Mouse (Mus musculus) midbrain, postnatal 0 days (tissue): ENCODE data around the gene Ift81. TPM values are rescaled to one million over a fixed set of nuclear protein-coding genes. Genes with fewer than 3 reads are reported as not detected.
A peak's percentile ranks its signal among the peaks of the same experiment; 100 is the strongest.

Source experiments
- ATAC-seq: fragments of 200-750 bp; cut with Nextera tagmentation; 2 replicates; pipeline ENCODE4 v1.8.0; 2017; ENCODE audit warnings: moderate number of reproducible peaks, mild to moderate bottlenecking, moderate TSS enrichment, moderate library complexity; ENCODE audit not compliant: low FRiP score
- DNase-seq: peaks from one replicate; pipeline ENCODE4 v3.0.0-alpha.2; 2015; ENCODE audit warnings: low spot score
- H3K27ac ChIP-seq: fragments of 300-500 bp; sonication (generic); 2 replicates; pipeline ENCODE4 v1.5.1; 2014; ENCODE audit warnings: low read depth, mild to moderate bottlenecking, low read length, mixed read lengths
- H3K27me3 ChIP-seq: fragments of 300-500 bp; sonication (generic); 2 replicates; pipeline ENCODE4 v1.6.1; 2014; ENCODE audit warnings: low read length, control low read depth, mixed read lengths; ENCODE audit not compliant: insufficient read depth
- H3K36me3 ChIP-seq: fragments of 300-500 bp; sonication (generic); 2 replicates; pipeline ENCODE4 v1.6.1; 2014; ENCODE audit warnings: low read length, control low read depth, mixed read lengths; ENCODE audit not compliant: insufficient read depth
- H3K4me1 ChIP-seq: fragments of 300-500 bp; sonication (generic); 2 replicates; pipeline ENCODE4 v1.6.1; 2014; ENCODE audit warnings: mild to moderate bottlenecking, control low read depth, antibody characterized with exemption, low read length, mixed read lengths; ENCODE audit not compliant: insufficient read depth
- H3K4me2 ChIP-seq: fragments of 300-500 bp; sonication (generic); 2 replicates; pipeline ENCODE4 v1.6.1; 2014; ENCODE audit warnings: low read depth, mild to moderate bottlenecking, low read length, mixed read lengths; ENCODE audit not compliant: poor library complexity, severe bottlenecking
- H3K4me3 ChIP-seq: fragments of 300-500 bp; sonication (generic); 2 replicates; pipeline ENCODE4 v1.5.1; 2014; ENCODE audit warnings: low read depth, mild to moderate bottlenecking, low read length, moderate library complexity
- H3K9ac ChIP-seq: fragments of 300-500 bp; sonication (generic); replicated peaks from 2 replicates; pipeline ENCODE4 v1.6.1; 2014; ENCODE audit warnings: mild to moderate bottlenecking, low read length, moderate library complexity, mixed read lengths; ENCODE audit not compliant: poor library complexity, severe bottlenecking
- H3K9me3 ChIP-seq: fragments of 300-500 bp; sonication (generic); 2 replicates; pipeline ENCODE4 v1.6.1; 2016; ENCODE audit warnings: low read length, control low read depth
- CTCF ChIP-seq: IDR thresholded peaks from 2 replicates; pipeline ENCODE4 v1.5.1; 2016; ENCODE audit warnings: antibody characterized with exemption, mild to moderate bottlenecking
- WGBS: fragments of 180-500 bp; shearing (Covaris S2); extraction: QIAGEN DNeasy Blood & Tissue Kit; methylation state at CpG from one replicate; pipeline ENCODE4 v1.1.7; 2014; 5-methylcytosine and 5-hydroxymethylcytosine counted together
- polyA plus RNA-seq: library from polyadenylated mRNA; unstranded; fragments of >200 nt; fragmentation: Nextera tagmentation; extraction: Ambion mirVana; gene quantifications from 2 replicates; pipeline ENCODE4 v1.2.1, GENCODE M21; 2015
- total RNA-seq: library from RNA; depleted of rRNA; stranded (reverse); fragments of >200 nt; gene quantifications from 2 replicates; pipeline ENCODE4 v1.2.3, GENCODE M21; 2014

The Ift81 gene
- total and polyA plus RNA-seq, 2 experiments from 2014 or later = 35.1 to 71.9 TPM

DNA sequence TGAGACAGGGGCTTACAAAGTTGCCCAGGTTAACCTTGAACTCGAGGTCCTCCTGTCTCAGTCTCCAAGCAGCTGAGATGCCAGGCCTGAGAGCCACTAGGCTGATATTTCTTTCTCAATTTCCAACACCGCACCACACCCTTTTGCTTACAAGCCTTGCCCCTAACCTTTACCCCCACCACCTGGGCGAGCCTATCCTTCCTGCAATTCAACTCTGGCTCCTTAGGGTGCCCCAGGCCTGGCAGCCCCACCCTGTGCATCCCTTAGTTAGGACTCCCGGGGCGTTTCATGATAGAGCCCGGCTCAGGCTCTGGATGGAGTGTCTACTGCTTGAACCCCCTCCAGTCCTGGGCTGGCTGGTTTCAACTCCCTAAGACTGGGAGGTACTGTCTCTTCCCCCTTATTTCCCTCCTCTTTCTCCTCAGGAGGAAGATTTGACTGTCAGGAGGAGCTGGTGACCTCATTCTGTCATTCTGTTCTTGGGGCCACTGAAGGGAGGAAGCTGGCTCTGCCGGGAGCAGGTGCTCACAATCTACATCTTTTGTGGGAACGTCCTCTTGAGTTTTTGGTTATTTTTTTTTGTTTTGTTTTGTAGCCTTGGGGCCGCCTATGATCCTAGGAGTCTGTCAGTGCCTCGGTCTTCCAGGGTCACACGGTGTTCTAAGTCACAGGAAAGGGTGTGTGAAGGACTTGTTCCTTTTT lies 98.1 kb downstream of the Ift81 start:
- ATAC-seq = no peak
- H3K27me3 ChIP-seq = no peaks in the 10 kb centered on the region
- no peak for TF ChIP-seq CTCF
- no peak overlapping the region for H3K4me2 ChIP-seq
- H3K9ac ChIP-seq = no peak overlapping the region
- no peak for DNase-seq
- no peaks in the 10 kb centered on the region for H3K36me3 ChIP-seq
- 0 out of 2 replicates have a peak, but pooled peaks cover 5% of the 10 kb centered on the region for H3K4me1 ChIP-seq
- H3K27ac ChIP-seq = no peak overlapping the region
- H3K4me3 ChIP-seq = no peak overlapping the region
- WGBS = 77% methylated on average over 11 of the region's 11 CpGs
- no peaks in the 10 kb centered on the region for H3K9me3 ChIP-seq

DNA sequence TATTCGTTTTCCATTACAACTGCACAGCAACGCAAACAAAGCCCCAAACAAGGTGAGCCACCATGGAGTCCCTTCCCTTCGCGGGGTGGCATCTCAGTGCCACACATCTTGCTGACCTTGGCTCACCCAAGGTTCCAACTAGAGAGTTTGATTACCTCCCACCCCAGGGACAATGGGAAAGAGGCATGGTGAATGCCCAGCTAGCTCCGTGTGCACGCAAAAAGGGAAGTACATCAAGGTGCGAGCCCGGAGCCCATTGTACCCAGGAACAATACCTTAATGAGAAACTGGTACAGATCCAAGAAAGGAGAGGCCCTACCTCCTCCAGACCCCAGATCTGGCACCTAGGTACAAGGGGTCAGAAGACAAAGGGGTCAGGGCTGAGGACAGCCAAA lies 100.2 kb downstream of the Ift81 start:
- H3K9me3 ChIP-seq = no peaks in the 10 kb centered on the region
- TF ChIP-seq CTCF = no peak
- WGBS = 9% methylated on average over 8 of the region's 8 CpGs

DNA sequence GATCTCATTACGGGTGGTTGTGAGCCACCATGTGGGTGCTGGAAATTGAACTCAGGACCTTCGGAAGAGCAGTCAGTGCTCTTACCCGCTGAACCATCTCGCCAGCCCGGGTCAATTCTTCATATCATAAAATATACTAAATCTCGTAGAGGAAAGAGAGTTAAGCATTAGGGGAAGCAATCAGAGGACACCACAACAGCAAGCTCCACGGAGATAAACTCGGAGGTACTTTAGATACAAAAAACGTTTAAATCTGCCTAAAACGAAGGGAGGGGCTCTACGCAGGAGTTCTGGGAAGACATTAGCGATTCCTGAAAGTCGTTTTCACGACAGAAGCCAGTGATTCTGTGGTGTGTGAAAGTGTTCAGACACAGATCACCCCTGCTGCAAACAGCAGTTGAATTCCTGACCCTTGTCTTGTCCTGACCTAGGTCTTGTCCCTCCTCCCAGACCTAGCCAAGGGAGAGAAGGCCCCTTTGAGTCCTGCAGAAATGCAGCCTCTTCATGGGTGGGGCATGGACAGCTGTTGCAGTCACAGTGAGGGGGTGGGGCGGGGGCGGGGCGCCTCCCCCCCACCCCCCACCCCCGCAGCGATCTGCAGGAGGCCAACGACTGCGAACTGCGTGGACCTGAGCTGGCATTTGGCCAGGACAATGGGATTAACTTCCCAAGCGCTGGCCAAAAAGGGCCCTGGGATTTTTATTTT lies 100.7 kb downstream of the Ift81 start:
- Histone ChIP-seq H3K4me2 (no peak overlapping the region), H3K27me3 (no peaks in the 10 kb centered on the region), H3K9ac (no peak overlapping the region), H3K27ac (no peak overlapping the region), H3K9me3 (no peaks in the 10 kb centered on the region), H3K4me1 (0 out of 2 replicates have a peak, but pooled peaks cover 5% of the 10 kb centered on the region), H3K36me3 (no peaks in the 10 kb centered on the region), H3K4me3 (no peak overlapping the region)
- no peak for TF ChIP-seq CTCF
- no peak for ATAC-seq
- no peak for DNase-seq
- WGBS = 44% methylated on average over 22 of the region's 23 CpGs

More for the DNA sequence above, 100.2 kb downstream of the Ift81 start:
- H3K27me3 ChIP-seq = no peaks in the 10 kb centered on the region
- H3K36me3 ChIP-seq = no peaks in the 10 kb centered on the region
- no peak overlapping the region for H3K27ac ChIP-seq
- DNase-seq (no peak), ATAC-seq (no peak)
- no peak overlapping the region for H3K9ac ChIP-seq
- H3K4me2 ChIP-seq = no peak overlapping the region
- no peak overlapping the region for H3K4me3 ChIP-seq
- 0 out of 2 replicates have a peak, but pooled peaks cover 5% of the 10 kb centered on the region for H3K4me1 ChIP-seq

DNA sequence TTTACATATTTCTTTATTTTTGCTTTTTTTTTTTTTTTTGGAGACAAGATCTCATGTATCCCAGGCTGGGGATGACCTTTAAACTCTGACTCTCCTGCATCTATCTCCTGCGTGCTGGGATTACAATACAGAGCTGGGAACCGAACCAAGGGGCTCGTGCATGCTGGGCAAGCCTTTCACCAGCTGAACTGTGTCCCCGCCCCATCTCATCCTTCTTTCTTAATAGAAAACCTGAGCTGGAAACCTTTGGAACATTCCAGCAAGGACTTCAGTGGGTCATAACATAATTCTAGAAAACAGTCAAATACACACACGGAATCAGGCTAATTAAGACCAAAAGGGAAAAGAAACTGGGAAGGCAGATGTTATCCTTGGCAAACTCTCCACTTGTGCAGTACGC lies 102.3 kb downstream of the Ift81 start:
- ATAC-seq = no peak
- H3K4me3 ChIP-seq = no peak overlapping the region
- H3K4me2 ChIP-seq = no peak overlapping the region
- 66% methylated on average over 6 of the region's 6 CpGs for WGBS
- 0 out of 2 replicates have a peak, but pooled peaks cover 5% of the 10 kb centered on the region for H3K4me1 ChIP-seq
- H3K9me3 ChIP-seq = no peaks in the 10 kb centered on the region
- H3K27ac ChIP-seq = no peak overlapping the region
- TF ChIP-seq CTCF = no peak
- no peak for DNase-seq
- H3K36me3 ChIP-seq = no peaks in the 10 kb centered on the region
- H3K27me3 ChIP-seq = no peaks in the 10 kb centered on the region
- H3K9ac ChIP-seq = no peak overlapping the region

DNA sequence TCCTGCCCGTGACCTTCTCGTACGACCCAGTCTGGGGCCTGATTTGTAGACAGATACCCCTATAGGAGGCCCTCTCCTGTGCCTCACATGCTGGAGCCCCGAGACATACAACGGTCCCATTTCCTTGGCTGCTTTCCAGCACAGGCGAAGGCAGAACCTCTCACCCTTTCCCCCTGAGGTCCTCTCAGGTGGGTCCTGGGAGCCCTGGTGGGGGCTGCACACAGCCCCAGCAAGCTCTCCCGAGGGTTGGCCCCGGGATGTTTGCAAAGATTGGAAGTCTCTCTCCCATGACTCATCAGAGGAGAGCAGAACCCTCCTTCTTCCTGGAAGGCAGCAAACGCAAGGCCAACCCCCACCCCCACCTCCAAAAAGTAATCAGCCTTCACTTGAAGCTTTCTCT lies 102.9 kb downstream of the Ift81 start:
- Histone ChIP-seq H3K4me3 (no peak overlapping the region), H3K27ac (no peak overlapping the region), H3K27me3 (no peaks in the 10 kb centered on the region), H3K4me2 (no peak overlapping the region), H3K9me3 (no peaks in the 10 kb centered on the region), H3K9ac (no peak overlapping the region), H3K4me1 (0 out of 2 replicates have a peak, but pooled peaks cover 5% of the 10 kb centered on the region), H3K36me3 (no peaks in the 10 kb centered on the region)
- TF ChIP-seq CTCF = no peak
- 87% methylated on average over 9 of the region's 9 CpGs for WGBS
- DNase-seq (no peak), ATAC-seq (no peak)

DNA sequence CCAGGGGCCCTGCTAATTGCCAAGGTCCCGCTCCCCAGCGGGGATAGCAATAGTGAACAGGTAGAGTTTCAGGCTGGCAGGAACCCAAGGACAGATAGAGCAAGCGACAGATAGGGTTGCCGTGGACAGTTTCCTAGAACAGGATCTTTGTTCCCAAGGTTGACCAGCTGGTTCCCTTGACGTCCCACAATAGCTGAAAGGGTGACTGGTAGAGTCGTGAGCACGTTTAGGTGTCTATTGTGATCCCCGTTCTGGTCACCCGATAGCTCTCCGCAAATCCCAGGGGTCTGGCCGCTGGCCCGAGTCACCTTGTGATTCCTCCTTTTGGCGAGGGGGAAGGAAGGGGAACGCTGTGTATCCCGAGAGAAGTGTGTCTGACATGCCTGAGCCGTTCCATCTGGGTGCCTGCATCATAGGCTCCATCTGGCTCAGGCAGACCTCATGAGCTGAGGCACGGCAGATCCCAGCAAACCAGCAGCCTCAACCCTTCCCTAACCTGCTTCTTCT lies 103.6 kb downstream of the Ift81 start:
- no peak for ATAC-seq
- Histone ChIP-seq H3K27me3 (no peaks in the 10 kb centered on the region), H3K4me3 (no peak overlapping the region), H3K27ac (no peak overlapping the region), H3K9me3 (no peaks in the 10 kb centered on the region), H3K4me1 (0 out of 2 replicates have a peak, but pooled peaks cover 5% of the 10 kb centered on the region), H3K4me2 (no peak overlapping the region), H3K36me3 (no peaks in the 10 kb centered on the region), H3K9ac (no peak overlapping the region)
- WGBS = 77% methylated on average over 17 of the region's 17 CpGs
- peak; percentile 18 for DNase-seq
- no peak for TF ChIP-seq CTCF
